Mouse (Mus musculus): ENCODE data around the gene Mxi1. TPM values are rescaled to one million over a fixed set of nuclear protein-coding genes. Genes with fewer than 3 reads are reported as not detected.

Gene Mxi1
- total and polyA plus RNA-seq, 3 experiments: 29.0 to 60.9 TPM; not detected in 1

DNA sequence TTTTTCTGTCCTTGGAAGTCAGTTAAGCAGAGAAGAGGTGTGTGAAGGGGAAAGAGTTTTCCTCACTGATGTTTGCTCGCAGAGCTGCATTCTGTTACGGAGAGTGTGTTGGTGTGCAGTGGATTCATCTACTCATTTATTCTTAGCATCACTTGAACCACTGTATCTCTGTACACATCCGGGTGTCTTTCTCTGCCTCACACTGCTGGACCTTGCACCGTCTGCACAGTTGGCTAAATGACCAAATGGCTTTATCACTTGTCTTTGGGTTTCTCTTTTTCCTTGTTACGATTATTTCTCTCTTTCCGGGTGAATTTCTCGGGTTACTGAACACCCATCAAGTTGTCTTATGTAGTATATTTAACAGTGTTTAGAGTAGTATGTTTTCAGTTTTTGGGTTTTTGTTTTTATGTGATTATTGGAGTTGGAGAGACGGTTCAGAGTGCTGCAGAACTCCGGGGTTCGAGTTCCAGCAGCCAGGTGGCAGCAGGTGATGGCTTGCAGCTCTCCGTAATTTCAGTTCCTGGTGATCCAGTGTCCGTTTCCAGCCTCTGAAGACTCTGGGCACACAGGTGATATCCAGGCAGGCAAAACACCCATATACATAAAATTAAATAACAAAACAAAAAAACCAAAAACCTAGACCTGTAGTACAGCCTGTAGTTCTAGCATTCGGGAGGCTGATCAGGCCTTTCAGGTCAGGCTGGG lies 33.0 kb downstream of the Mxi1 start:
- Histone ChIP-seq H3K79me2 (ENCODE audit: control insufficient read depth, insufficient read depth, low read length, poor library complexity) (no peaks in the 10 kb centered on the region), H3K9me3 (replicated peaks; ENCODE audit: insufficient read depth, low read length) (no peaks in the 10 kb centered on the region), H3K27me3 (ENCODE audit: control insufficient read depth in 1 of 2, insufficient read depth in 2 of 2, low read length in 2 of 2) (no peaks in the 10 kb centered on the region), H3K27ac (ENCODE audit: control insufficient read depth, low read depth, low read length) (no peak overlapping the region), H3K4me3 (ENCODE audit: control insufficient read depth in 1 of 2, insufficient read depth in 1 of 2, low read depth in 2 of 2, low read length in 2 of 2) (no peak overlapping the region), H3K4me1 (ENCODE audit: control insufficient read depth in 1 of 2, insufficient read depth in 2 of 2, low read length in 2 of 2) (no peaks in the 10 kb centered on the region), H3K36me3 (ENCODE audit: control insufficient read depth in 1 of 2, insufficient read depth in 2 of 2, low read length in 2 of 2) (no peaks in the 10 kb centered on the region; a peak in 2 of 4 replicates), H3K9ac (ENCODE audit: control insufficient read depth, low read depth, low read length, poor library complexity, severe bottlenecking) (no peak overlapping the region)
- no peak for DNase-seq (ENCODE audit: low read depth, low spot score)
- TF ChIP-seq ETS1 (IDR thresholded peaks at IDR 0.05; ENCODE audit: low read depth, low read length) (no peak), ZC3H11A (IDR thresholded peaks at IDR 0.05; ENCODE audit: low read depth, low read length) (no peak), BHLHE40 (IDR thresholded peaks at IDR 0.05; ENCODE audit: borderline replicate concordance, low read depth, low read length) (no peak), CHD2 (IDR thresholded peaks at IDR 0.05; ENCODE audit: low read length) (no peak), USF1 (IDR thresholded peaks at IDR 0.05; ENCODE audit: low read depth, low read length) (no peak), MEF2A (IDR thresholded peaks at IDR 0.05; ENCODE audit: extremely low read depth, insufficient replicate concordance, low read depth, low read length, poor library complexity, severe bottlenecking) (no peak), RAD21 (IDR thresholded peaks at IDR 0.05; ENCODE audit: low read depth, low read length) (no peak), USF2 (IDR thresholded peaks at IDR 0.05; ENCODE audit: borderline replicate concordance in 1 of 2, insufficient read depth in 1 of 2, low read depth in 1 of 2, low read length in 2 of 2) (no peak), SMC3 (IDR thresholded peaks at IDR 0.05; ENCODE audit: low read depth, low read length) (no peak), ELF1 (IDR thresholded peaks at IDR 0.05; ENCODE audit: low read depth, low read length) (no peak), GATA1 (IDR thresholded peaks at IDR 0.05; ENCODE audit: low read depth, low read length) (no peak), GABPA (IDR thresholded peaks at IDR 0.05; ENCODE audit: low read depth, low read length) (no peak), KAT2A (conservative IDR thresholded peaks at IDR 0.05; ENCODE audit: low read depth, low read length) (no peak), ZNF384 (IDR thresholded peaks at IDR 0.05; ENCODE audit: low read depth, low read length) (no peak), MXI1 (IDR thresholded peaks at IDR 0.05; ENCODE audit: low read depth, low read length) (no peak), MYB (IDR thresholded peaks at IDR 0.05; ENCODE audit: low read depth, low read length) (no peak), EP300 (IDR thresholded peaks at IDR 0.05; ENCODE audit: low read depth in 1 of 2, low read length in 2 of 2) (no peak), POLR2AphosphoS2 (IDR thresholded peaks at IDR 0.05; ENCODE audit: low read length) (no peak), RCOR1 (IDR thresholded peaks at IDR 0.05; ENCODE audit: low read depth, low read length) (no peak), TCF12 (IDR thresholded peaks at IDR 0.05; ENCODE audit: low read depth, low read length) (no peak)

DNA sequence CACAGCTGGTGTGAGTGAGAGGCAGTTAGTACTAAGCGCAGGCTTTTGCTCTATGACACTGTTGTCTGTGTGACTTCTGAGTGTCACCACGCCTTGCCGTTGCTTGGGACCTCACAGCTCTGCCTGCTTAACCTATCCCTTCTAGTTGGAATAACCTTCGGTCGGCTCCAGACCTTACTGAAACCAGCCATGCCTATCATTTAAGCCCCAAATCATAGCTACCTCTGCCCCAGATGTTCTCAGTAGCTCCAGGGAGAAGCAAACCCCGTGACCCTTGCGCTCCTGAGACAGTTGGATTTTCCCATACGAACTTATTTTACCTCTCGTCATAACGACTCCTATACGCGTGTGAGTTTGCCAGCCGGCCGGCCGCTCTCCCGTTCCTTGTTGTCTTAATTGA lies 33.7 kb downstream of the Mxi1 start:
- H3K27me3 ChIP-seq (ENCODE audit: control insufficient read depth in 1 of 2, insufficient read depth in 2 of 2, low read length in 2 of 2): no peaks in the 10 kb centered on the region
- H3K9me3 ChIP-seq (replicated peaks; ENCODE audit: insufficient read depth, low read length): no peaks in the 10 kb centered on the region
- H3K79me2 ChIP-seq (ENCODE audit: control insufficient read depth, insufficient read depth, low read length, poor library complexity): no peaks in the 10 kb centered on the region
- no peak overlapping the region for H3K27ac ChIP-seq (ENCODE audit: control insufficient read depth, low read depth, low read length)
- TF ChIP-seq GABPA (IDR thresholded peaks at IDR 0.05; ENCODE audit: low read depth, low read length): no peak
- no peak for TF ChIP-seq MAFK (IDR thresholded peaks at IDR 0.05; ENCODE audit: borderline replicate concordance, low read depth, low read length)
- H3K36me3 ChIP-seq (ENCODE audit: control insufficient read depth in 1 of 2, insufficient read depth in 2 of 2, low read length in 2 of 2): no peaks in the 10 kb centered on the region; a peak in 2 of 4 replicates
- DNase-seq (ENCODE audit: low read depth, low spot score): no peak
- no peak overlapping the region for H3K4me3 ChIP-seq (ENCODE audit: control insufficient read depth in 1 of 2, insufficient read depth in 1 of 2, low read depth in 2 of 2, low read length in 2 of 2)
- no peaks in the 10 kb centered on the region for H3K4me1 ChIP-seq (ENCODE audit: control insufficient read depth in 1 of 2, insufficient read depth in 2 of 2, low read length in 2 of 2)
- H3K9ac ChIP-seq (ENCODE audit: control insufficient read depth, low read depth, low read length, poor library complexity, severe bottlenecking): no peak overlapping the region
